Mouse (Mus musculus) MEL (cell line): ENCODE data around the gene Ccdc71. TPM values are rescaled to one million over a fixed set of nuclear protein-coding genes. Genes with fewer than 3 reads are reported as not detected.
A peak's percentile ranks its signal among the peaks of the same experiment; 100 is the strongest.

Experiments used
- DNase-seq: peaks from one replicate; pipeline ENCODE4 v3.0.0; 2011; ENCODE audit warnings: low read depth, low spot score
- H3K27ac ChIP-seq: 2 replicates; pipeline ENCODE4 v1.5.1; 2012; ENCODE audit warnings: low read depth, mild to moderate bottlenecking, control low read depth, low read length, moderate library complexity; ENCODE audit not compliant: control insufficient read depth
- H3K27me3 ChIP-seq, 2 experiments: fragments of 150-350 bp in 1 of 2; sonication (generic) in 1 of 2; 2 replicates each; pipeline ENCODE4 v1.6.1; 2012; ENCODE audit warnings: low read length in 2 of 2, mild to moderate bottlenecking in 2 of 2, improper control_type of control experiment in 1 of 2, moderate library complexity in 1 of 2; ENCODE audit not compliant: insufficient read depth in 2 of 2, control insufficient read depth in 1 of 2
- H3K36me3 ChIP-seq, 2 experiments: 2 replicates each; pipeline ENCODE4 v1.6.1; 2012 to 2014; ENCODE audit warnings: low read length in 2 of 2, improper control_type of control experiment in 1 of 2, inconsistent platforms in 1 of 2, mild to moderate bottlenecking in 1 of 2; ENCODE audit not compliant: insufficient read depth in 2 of 2, control insufficient read depth in 1 of 2
- H3K4me1 ChIP-seq, 2 experiments: fragments of 150-350 bp in 1 of 2; sonication (generic) in 1 of 2; 2 replicates each; pipeline ENCODE4 v1.6.1; 2012; ENCODE audit warnings: low read length in 2 of 2, improper control_type of control experiment in 1 of 2, mild to moderate bottlenecking in 1 of 2; ENCODE audit not compliant: insufficient read depth in 2 of 2, control insufficient read depth in 1 of 2
- H3K4me3 ChIP-seq, 2 experiments: fragments of 150-350 bp in 1 of 2; sonication (generic) in 1 of 2; 2 replicates each; pipeline ENCODE4 v1.5.1; 2012; ENCODE audit warnings: low read depth in 2 of 2, low read length in 2 of 2, mild to moderate bottlenecking in 2 of 2, moderate library complexity in 2 of 2, control low read depth in 1 of 2, improper control_type of control experiment in 1 of 2; ENCODE audit not compliant: control insufficient read depth in 1 of 2, insufficient read depth in 1 of 2
- H3K79me2 ChIP-seq: 2 replicates; pipeline ENCODE4 v1.6.1; 2012; ENCODE audit warnings: mild to moderate bottlenecking, low read length, moderate library complexity; ENCODE audit not compliant: control insufficient read depth, poor library complexity, insufficient read depth
- H3K9ac ChIP-seq: 2 replicates; pipeline ENCODE4 v1.6.1; 2012; ENCODE audit warnings: low read depth, mild to moderate bottlenecking, control low read depth, low read length, moderate library complexity; ENCODE audit not compliant: control insufficient read depth, poor library complexity, severe bottlenecking
- H3K9me3 ChIP-seq: fragments of 150-350 bp; sonication (generic); replicated peaks from 2 replicates; pipeline ENCODE4 v1.6.1; 2012; ENCODE audit warnings: mild to moderate bottlenecking, low read length, improper control_type of control experiment, moderate library complexity; ENCODE audit not compliant: insufficient read depth
- BHLHE40 ChIP-seq: IDR thresholded peaks from 2 replicates; pipeline ENCODE4 v1.6.1; 2012; ENCODE audit warnings: low read depth, mild to moderate bottlenecking, inconsistent platforms, low read length, improper control_type of control experiment, borderline replicate concordance
- CHD1 ChIP-seq: IDR thresholded peaks from 2 replicates; pipeline ENCODE4 v1.6.1; 2012; ENCODE audit warnings: low read depth, mild to moderate bottlenecking, inconsistent platforms, low read length, improper control_type of control experiment
- CHD2 ChIP-seq: IDR thresholded peaks from 2 replicates; pipeline ENCODE4 v1.6.1; 2011; ENCODE audit warnings: low read length, improper control_type of control experiment
- E2F4 ChIP-seq: IDR thresholded peaks from 2 replicates; pipeline ENCODE4 v1.6.1; 2011; ENCODE audit warnings: low read depth, low read length, improper control_type of control experiment, borderline replicate concordance
- ELF1 ChIP-seq: IDR thresholded peaks from 2 replicates; pipeline ENCODE4 v1.6.1; 2014; ENCODE audit warnings: low read depth, mild to moderate bottlenecking, inconsistent platforms, low read length, improper control_type of control experiment, moderate library complexity
- EP300 ChIP-seq, 2 experiments: IDR thresholded peaks; 2 replicates each; pipeline ENCODE4 v1.6.1; 2011; ENCODE audit warnings: improper control_type of control experiment in 2 of 2, low read length in 2 of 2, low read depth in 1 of 2, mild to moderate bottlenecking in 1 of 2
- ETS1 ChIP-seq: IDR thresholded peaks from 2 replicates; pipeline ENCODE4 v1.6.1; 2012; ENCODE audit warnings: low read depth, mild to moderate bottlenecking, inconsistent platforms, low read length, improper control_type of control experiment, moderate library complexity
- GABPA ChIP-seq: IDR thresholded peaks from 2 replicates; pipeline ENCODE4 v1.6.1; 2012; ENCODE audit warnings: low read depth, mild to moderate bottlenecking, inconsistent platforms, low read length, improper control_type of control experiment, moderate library complexity
- GATA1 ChIP-seq: IDR thresholded peaks from 2 replicates; pipeline ENCODE4 v1.6.1; 2011; ENCODE audit warnings: low read depth, low read length, improper control_type of control experiment
- HCFC1 ChIP-seq: IDR thresholded peaks from 2 replicates; pipeline ENCODE4 v1.6.1; 2012; ENCODE audit warnings: low read depth, mild to moderate bottlenecking, inconsistent platforms, low read length, improper control_type of control experiment, moderate library complexity
- JUND ChIP-seq: IDR thresholded peaks from 2 replicates; pipeline ENCODE4 v1.6.1; 2011; ENCODE audit warnings: low read depth, mild to moderate bottlenecking, improper control_type of control experiment, low read length
- MAZ ChIP-seq: IDR thresholded peaks from 2 replicates; pipeline ENCODE4 v1.6.1; 2012; ENCODE audit warnings: low read depth, mild to moderate bottlenecking, inconsistent platforms, low read length, improper control_type of control experiment
- MXI1 ChIP-seq: IDR thresholded peaks from 2 replicates; pipeline ENCODE4 v1.6.1; 2011; ENCODE audit warnings: mild to moderate bottlenecking, low read depth, low read length, improper control_type of control experiment
- MYC ChIP-seq: IDR thresholded peaks from 2 replicates; pipeline ENCODE4 v1.6.1; 2011; ENCODE audit warnings: low read depth, mild to moderate bottlenecking, low read length, improper control_type of control experiment, moderate library complexity
- NELFE ChIP-seq: IDR thresholded peaks from 2 replicates; pipeline ENCODE4 v1.6.1; 2011; ENCODE audit warnings: low read depth, low read length, improper control_type of control experiment
- NRF1 ChIP-seq: IDR thresholded peaks from 2 replicates; pipeline ENCODE4 v1.6.1; 2014; ENCODE audit warnings: low read depth, mild to moderate bottlenecking, inconsistent platforms, low read length, improper control_type of control experiment, moderate library complexity; ENCODE audit not compliant: poor library complexity, insufficient read depth, severe bottlenecking
- POLR2A ChIP-seq, 2 experiments: IDR thresholded peaks; 2 replicates each; pipeline ENCODE4 v1.6.1; 2011 to 2012; ENCODE audit warnings: low read length in 2 of 2, mild to moderate bottlenecking in 2 of 2, control low read depth in 1 of 2, improper control_type of control experiment in 1 of 2, low read depth in 1 of 2, moderate library complexity in 1 of 2; ENCODE audit not compliant: control insufficient read depth in 1 of 2, insufficient read depth in 1 of 2, poor library complexity in 1 of 2
- POLR2AphosphoS2 ChIP-seq: IDR thresholded peaks from 2 replicates; pipeline ENCODE4 v1.6.1; 2011; ENCODE audit warnings: low read length, improper control_type of control experiment
- RCOR1 ChIP-seq: IDR thresholded peaks from 2 replicates; pipeline ENCODE4 v1.6.1; 2012; ENCODE audit warnings: low read depth, mild to moderate bottlenecking, inconsistent platforms, low read length, improper control_type of control experiment
- SIN3A ChIP-seq: IDR thresholded peaks from 2 replicates; pipeline ENCODE4 v1.6.1; 2012; ENCODE audit warnings: low read length, improper control_type of control experiment, inconsistent platforms
- SMC3 ChIP-seq: IDR thresholded peaks from 2 replicates; pipeline ENCODE4 v1.6.1; 2011; ENCODE audit warnings: low read depth, low read length, improper control_type of control experiment
- TBP ChIP-seq: IDR thresholded peaks from 2 replicates; pipeline ENCODE4 v1.8.0; 2011; ENCODE audit warnings: low read depth, low read length, improper control_type of control experiment
- TCF12 ChIP-seq: IDR thresholded peaks from 2 replicates; pipeline ENCODE4 v1.6.1; 2014; ENCODE audit warnings: low read depth, mild to moderate bottlenecking, inconsistent platforms, low read length, improper control_type of control experiment, moderate library complexity
- ZC3H11A ChIP-seq: IDR thresholded peaks from 2 replicates; pipeline ENCODE4 v1.6.1; 2012; ENCODE audit warnings: low read depth, mild to moderate bottlenecking, inconsistent platforms, low read length, improper control_type of control experiment
- ZKSCAN1 ChIP-seq: IDR thresholded peaks from 2 replicates; pipeline ENCODE4 v1.6.1; 2012; ENCODE audit warnings: low read depth, mild to moderate bottlenecking, inconsistent platforms, low read length, improper control_type of control experiment, moderate library complexity
- ZMIZ1 ChIP-seq: IDR thresholded peaks from 2 replicates; pipeline ENCODE4 v1.6.1; 2012; ENCODE audit warnings: low read depth, mild to moderate bottlenecking, inconsistent platforms, low read length, improper control_type of control experiment, moderate library complexity
- polyA plus RNA-seq, 2 experiments: library from polyadenylated mRNA; stranded (reverse) in 1 of 2; unstranded in 1 of 2; fragments of >175 nt in 1 of 2; fragments of >200 nt in 1 of 2; gene quantifications; 2 replicates each; pipeline versions ENCODE4 v1.2.1 to v1.2.4; 2012; ENCODE audit warnings: low replicate concordance in 2 of 2, low read depth in 1 of 2; ENCODE audit not compliant: insufficient read length in 2 of 2, insufficient read depth in 1 of 2, missing spikeins in 1 of 2
- total RNA-seq: library from RNA; depleted of rRNA; stranded (reverse); fragments of 300-350 nt; gene quantifications from 2 replicates; pipeline ENCODE4 v1.2.3, GENCODE M21; 2012

The Ccdc71 gene
- total and polyA plus RNA-seq, 3 experiments = 23.1 to 39.9 TPM; not detected in 1

- peak overlapping the region; percentile 91 for H3K27ac ChIP-seq
- H3K27me3 ChIP-seq = no peaks in the 10 kb centered on the region
- no peak for TF ChIP-seq GABPA
- no peak for TF ChIP-seq ETS1
- no peak for TF ChIP-seq CHD2
- TF ChIP-seq JUND = no peak
- no peak for TF ChIP-seq SMC3
- TF ChIP-seq MYC = no peak
- no peak for TF ChIP-seq MAZ
- TF ChIP-seq HCFC1 = no peak
- no peak; the same call in 1 of the 2 replicates for TF ChIP-seq POLR2AphosphoS2
- no peak for TF ChIP-seq TBP
- no peak for TF ChIP-seq ZKSCAN1
- TF ChIP-seq ELF1 = no peak
- TF ChIP-seq EP300 (IDR thresholded peaks at IDR 0.05; ENCODE audit: low read depth in 1 of 2, low read length in 2 of 2) = no peak
- no peak for TF ChIP-seq MXI1
- TF ChIP-seq CHD1 = no peak
- no peak for TF ChIP-seq ZC3H11A
- peak overlapping the region; percentile 95 for H3K9ac ChIP-seq
- peaks cover 4 to 9% of the 10 kb centered on the region in 2 experiments for H3K4me1 ChIP-seq
- H3K4me3 ChIP-seq = peak overlapping the region; percentile 92 to 93
- H3K36me3 ChIP-seq = peaks cover 5 to 14% of the 10 kb centered on the region in 2 experiments; a peak in 3 of 4 replicates
- DNase-seq = no peak
- no peaks in the 10 kb centered on the region for H3K9me3 ChIP-seq
- peaks cover 23% of the 10 kb centered on the region for H3K79me2 ChIP-seq
Observed at GRCm38 (mm10) chr9:108489702-108490558, 29.6 kb downstream of the Ccdc71 start.

- H3K27me3 ChIP-seq = no peaks in the 10 kb centered on the region
Observed at GRCm38 (mm10) chr9:108490559-108491285, 30.4 kb downstream of the Ccdc71 start, which contains the start of gene Usp19. Usp19 (plus strand) TSS chr9:108490602.

More at GRCm38 (mm10) chr9:108490559-108491285, 30.4 kb downstream of the Ccdc71 start, which contains the start of gene Usp19:
- H3K9ac ChIP-seq = peak within 1 kb of the TSS; percentile 95
- H3K36me3 ChIP-seq = peaks cover 5 to 17% of the 10 kb centered on the region in 2 experiments; a peak in 3 of 4 replicates
- TF ChIP-seq POLR2A (IDR thresholded peaks at IDR 0.05; ENCODE audit: control insufficient read depth in 1 of 2, insufficient read depth in 1 of 2, low read depth in 1 of 2, low read length in 2 of 2, poor library complexity in 1 of 2) (peak; percentile 34 to 75; a peak in 2 of 4 replicates), ELF1 (peak; percentile 76), ZMIZ1 (no peak), MAZ (peak; percentile 96), TBP (0 out of 2 replicates have a peak, but pooled peaks have one; percentile 48), ETS1 (peak; percentile 46), TCF12 (peak; percentile 13; the same call in 1 of the 2 replicates), HCFC1 (peak; percentile 90), CHD2 (no peak), RCOR1 (no peak), NRF1 (peak; percentile 32; the same call in 1 of the 2 replicates), MXI1 (peak; percentile 26; the same call in 1 of the 2 replicates), BHLHE40 (no peak), SIN3A (peak; percentile 62), EP300 (IDR thresholded peaks at IDR 0.05; ENCODE audit: low read depth in 1 of 2, low read length in 2 of 2) (no peak), E2F4 (peak; percentile 84; the same call in 1 of the 2 replicates), GATA1 (no peak), NELFE (peak; percentile 65)
- H3K27ac ChIP-seq = peak within 1 kb of the TSS; percentile 91
- H3K4me1 ChIP-seq = peaks cover 4 to 9% of the 10 kb centered on the region in 2 experiments
- peaks cover 23% of the 10 kb centered on the region for H3K79me2 ChIP-seq
- DNase-seq = peak; percentile 98
- peak within 1 kb of the TSS; percentile 92 to 93 for H3K4me3 ChIP-seq
- H3K9me3 ChIP-seq = no peaks in the 10 kb centered on the region
